Mouse (Mus musculus): ENCODE measurements at regions not wholly inside any gene's neighbourhood (a gene's known extent, or its start where the extent isn't known, plus 50 kb on each side); places are given as distances from the start of the nearest gene placed in this dataset.

- DNase-seq (ENCODE audit: low read depth, low spot score), result no peak
Measured at GRCm38 (mm10) chr12:67929842-67930241, 707.5 kb upstream of the Mdga2 start.

GRCm38 (mm10) chr12:67914603-67915002, 692.3 kb upstream of the Mdga2 start:
- DNase-seq (ENCODE audit: low read depth, low spot score), result no peak

DNA sequence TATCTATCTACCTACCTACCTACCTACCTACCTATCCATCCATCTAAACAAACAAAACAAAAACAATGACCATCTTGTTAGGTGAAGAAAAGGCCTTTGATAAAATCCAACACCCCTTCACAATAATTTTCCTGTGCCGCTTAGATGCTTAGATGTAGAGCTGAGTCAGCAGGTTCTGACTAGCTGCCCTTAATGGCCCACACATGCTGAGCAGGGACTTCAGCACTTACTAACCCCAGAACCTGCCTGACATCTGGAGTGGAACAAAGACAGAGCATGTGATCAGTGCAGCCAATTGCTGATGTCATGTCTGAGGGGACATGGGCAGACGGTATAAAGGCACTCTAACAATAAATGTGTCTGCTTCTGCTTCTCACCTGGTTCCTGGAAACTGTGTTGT, 664.9 kb upstream of the Mdga2 start:
- no peak for DNase-seq (ENCODE audit: low read depth, low spot score)

DNA sequence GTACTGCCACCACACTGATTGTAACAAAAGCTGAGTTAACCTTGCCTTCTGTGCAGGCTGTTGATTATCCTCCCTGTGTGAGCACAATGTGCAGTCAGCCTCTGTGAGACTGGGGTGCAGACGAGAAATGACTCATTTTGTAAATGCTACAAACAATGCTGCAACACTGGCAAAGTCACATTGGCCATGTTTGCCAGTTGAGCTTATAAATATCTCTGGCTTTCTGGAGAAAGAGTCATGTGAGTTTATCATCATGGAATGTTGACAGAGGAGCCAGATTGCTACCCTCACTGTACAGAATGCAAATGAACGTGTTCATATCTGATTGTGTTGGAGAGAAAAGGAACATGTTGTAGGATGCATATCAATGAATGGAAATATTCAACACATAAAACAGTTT, 640.3 kb upstream of the Mdga2 start:
- DNase-seq (ENCODE audit: low read depth, low spot score), result peak; percentile 36

GRCm38 (mm10) chr12:67860713-67861112, 638.4 kb upstream of the Mdga2 start:
- no peak for DNase-seq (ENCODE audit: low read depth, low spot score)

DNA sequence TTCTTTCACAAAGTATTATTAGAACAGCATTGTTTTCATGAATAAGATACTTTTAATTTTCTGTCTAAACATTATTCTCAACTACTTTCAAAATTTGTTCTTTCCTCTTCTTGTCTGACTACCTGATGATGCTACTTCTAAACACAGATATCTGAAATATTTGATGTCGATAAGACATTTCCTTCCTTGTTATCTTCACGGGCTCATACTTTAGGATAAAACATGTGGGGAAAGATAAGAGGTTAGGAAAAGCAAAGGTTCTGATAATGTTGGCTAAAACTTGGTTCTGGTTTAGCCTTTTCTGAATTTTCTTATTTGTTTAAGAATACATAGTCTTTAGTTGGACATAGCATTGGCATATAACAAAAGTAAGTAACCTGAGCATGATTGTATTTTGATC, 630.3 kb upstream of the Mdga2 start:
- no peak for DNase-seq (ENCODE audit: low read depth, low spot score)

DNA sequence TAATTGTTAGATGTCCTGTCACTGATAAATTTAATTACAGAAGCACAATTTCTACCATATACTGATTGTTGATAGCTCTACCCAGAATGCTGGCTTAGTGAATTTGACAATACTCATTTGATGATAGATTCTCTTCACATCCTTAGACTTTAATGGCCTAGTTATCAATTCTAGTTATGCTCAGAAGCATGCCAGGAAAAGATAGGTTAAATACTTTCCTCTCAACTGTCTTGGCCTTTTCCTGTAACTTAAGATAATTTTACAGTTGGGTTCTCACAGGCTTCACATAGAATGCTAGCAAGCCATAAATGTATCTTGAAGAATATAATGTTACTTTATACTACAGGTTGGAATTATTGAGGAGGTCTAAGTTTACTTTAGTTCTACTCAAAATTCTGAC, 625.2 kb upstream of the Mdga2 start:
- DNase-seq (ENCODE audit: low read depth, low spot score), result no peak

DNA sequence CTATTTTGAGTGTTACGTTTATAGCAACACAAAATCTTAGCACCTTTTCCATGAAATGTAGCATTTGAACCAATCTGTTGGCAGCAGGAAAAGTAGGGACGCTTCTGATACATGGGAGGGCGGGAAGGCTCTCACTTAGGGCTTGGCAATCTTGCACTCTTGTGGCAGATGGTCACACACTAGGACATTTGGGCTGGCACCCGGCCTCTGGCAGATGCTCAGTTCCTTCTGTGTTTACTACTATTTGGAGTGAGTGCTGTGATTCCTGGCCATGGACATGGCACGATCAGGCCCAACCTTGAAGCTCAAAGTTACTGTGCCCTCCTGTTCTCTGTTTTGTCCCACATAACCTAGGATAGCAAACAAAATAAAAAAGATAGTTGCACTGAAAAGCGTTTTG, 581.9 kb upstream of the Mdga2 start:
- no peak for DNase-seq (ENCODE audit: low read depth, low spot score)

DNA sequence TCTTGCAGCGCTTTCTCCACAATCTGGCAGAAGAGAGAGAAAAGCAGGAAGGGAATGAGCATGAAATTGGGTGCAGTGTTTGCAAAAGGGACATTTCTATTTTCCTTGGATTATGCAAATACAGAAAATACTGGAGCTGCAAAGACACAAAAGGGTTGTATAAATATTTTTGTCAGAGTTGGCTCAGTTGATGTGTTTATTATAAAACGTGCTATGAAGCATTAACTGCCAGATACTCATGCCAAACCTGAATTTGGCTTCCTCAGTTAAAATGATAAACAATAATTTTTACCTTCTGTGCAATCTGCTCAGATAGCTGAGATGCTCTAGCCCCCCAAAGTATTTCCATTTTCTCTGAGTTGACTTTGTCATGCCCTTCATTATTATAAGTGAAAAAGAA, 577.4 kb upstream of the Mdga2 start:
- DNase-seq (ENCODE audit: low read depth, low spot score), result no peak

Measured in telencephalon, adult 2 months (tissue).